Mouse (Mus musculus) neural tube, embryonic 10.5 days (tissue): ENCODE data around the gene Arel1.

Experiments
- DNase-seq: peaks from one replicate; pipeline ENCODE4 v3.0.0-alpha.2; 2017; ENCODE audit warnings: low spot score; ENCODE audit errors: extremely low spot score

The Arel1 gene

GRCm38 (mm10) chr12:84948584-84949285 is 22.0 kb downstream of the Arel1 start:
- DNase-seq: no peak

DNA sequence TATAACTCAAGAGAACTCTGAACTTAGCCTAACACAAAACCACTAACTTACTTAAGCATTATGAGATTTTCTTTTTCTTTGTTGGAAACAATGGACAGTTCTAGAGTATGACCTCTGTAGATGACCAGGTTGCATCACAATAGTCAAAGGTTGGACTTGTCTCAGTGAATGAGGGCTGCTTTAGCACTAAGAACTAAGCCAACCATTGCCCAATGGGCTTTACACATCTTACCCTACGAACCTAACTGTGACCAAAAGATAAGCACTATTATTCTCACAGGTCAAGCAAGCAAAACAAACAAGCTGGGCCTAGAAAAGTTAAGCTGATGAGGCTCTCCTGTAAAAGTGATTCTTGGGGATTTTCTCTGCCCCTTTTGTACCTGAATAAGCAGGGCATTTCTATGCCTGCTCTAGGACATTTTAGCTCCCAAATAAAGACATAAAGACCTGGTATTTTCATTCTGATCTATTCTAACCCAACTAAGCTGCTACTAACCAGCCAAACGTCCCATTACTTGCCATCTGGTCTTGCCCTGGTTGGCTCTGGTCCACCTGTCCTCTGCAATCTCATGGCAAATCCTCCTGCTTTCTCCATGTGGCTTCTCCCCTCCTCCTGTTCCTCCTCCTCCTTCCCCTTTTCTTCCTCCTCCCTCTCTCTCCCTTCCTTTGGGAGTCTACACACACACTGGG is 22.7 kb downstream of the Arel1 start:
- DNase-seq: no peak

DNA sequence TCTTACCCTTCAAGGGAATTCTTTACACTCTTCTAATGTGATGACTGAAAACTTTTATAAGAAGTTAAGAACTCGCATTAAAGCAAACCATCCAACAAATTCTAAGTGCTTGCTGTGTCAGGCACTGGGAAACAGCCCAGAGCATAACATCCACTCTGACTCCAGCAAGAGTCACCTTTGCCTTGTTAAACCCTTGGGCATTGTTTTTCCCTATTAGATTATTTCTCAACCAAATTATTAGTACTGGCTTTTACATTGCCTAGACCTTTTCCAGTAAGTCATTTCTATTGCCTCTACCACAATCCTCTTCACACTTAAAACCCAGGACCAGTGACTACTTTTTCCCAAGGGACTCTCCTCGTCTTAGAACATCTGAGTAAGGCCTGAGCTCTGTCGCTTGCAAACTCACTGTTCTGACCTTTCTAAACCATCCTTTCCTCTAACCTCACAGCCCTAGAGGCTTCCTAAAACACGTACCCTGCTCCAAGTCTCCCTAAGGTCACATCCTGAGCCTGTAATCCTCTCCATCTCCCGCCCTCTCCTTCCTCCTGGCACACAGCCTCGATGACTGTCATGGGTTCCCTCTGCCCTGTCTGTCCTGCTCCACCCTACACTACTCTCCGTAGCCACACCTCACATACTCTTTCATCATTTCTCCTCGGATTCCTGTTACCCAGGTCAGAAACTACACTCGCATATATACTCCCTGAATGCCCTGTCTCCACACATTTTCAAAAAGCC is 25.7 kb downstream of the Arel1 start:
- no peak for DNase-seq

DNA sequence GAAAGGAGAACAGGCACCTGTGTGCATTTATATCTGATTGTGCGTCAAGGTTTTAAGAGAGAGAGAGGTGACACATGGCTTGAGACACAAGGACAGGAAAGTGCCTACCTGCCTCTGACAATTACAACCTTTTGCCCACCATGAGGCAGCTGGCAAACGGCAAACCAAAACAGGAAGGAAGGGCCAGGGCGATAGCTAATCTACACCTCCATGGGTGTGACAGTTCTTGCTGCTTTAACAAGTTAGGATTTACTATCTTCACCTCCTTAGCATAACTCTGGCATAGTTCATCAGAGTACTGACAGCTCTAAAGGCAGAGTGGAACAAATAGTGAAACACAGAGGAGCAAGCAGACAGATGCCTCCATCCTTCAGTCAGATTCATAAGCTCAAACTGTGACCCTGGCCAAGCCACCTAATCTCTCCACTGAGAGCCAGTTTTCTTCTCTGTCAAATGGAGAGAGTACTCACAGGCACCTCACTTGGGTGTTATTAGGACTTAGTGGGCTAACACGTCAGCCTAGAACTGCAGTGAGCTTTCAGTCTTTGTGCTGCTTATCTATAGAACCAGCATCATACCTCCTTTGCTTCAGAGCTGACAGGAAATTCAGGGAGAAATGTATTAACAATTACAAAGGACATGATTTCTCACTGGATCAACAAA is 26.4 kb downstream of the Arel1 start:
- DNase-seq: no peak

DNA sequence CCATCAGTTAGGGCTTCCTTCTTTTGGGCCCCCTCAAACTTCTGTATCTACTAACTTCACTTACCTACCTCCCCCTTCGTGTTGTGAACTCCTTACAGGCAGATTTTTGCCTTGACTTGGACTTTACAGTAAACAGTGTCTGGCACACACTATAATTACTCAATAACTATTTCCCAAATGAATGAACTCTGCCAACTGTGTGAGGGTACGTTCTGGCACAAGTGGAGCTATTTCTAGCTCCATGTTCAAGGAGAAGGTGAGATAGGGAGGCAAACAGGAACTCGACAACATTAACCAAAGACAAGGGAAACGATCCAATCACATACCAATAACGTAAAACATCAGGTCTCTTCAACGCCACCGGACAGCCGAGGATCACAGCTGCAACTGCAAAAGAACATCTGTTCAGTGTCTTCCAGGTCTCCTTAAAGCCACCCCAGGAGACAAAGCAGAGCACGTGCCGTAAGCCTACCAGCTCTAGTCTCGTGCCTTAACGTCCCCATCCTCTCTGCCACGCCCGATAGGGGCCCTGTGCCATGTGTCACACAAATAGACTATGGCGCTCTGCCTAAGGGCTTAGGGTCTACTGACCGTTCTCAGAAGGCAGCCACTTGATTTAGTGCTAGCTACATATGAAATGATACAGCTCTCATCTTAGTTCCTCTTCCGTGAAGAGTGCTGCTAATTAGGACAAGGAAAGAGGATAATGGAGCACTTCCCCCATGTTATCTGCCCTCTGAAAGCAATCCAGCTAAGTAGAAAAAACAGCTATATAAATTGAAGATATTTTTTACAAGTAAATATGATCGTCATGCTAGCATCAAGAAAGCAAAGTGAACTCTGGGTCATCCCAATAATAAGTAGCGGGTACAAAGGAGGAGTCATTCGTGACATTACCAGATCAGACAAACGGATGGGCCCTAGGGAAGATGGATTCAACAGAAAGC is 27.4 kb downstream of the Arel1 start:
- no peak for DNase-seq

GRCm38 (mm10) chr12:84941717-84942116 is 29.0 kb downstream of the Arel1 start:
- DNase-seq: no peak

GRCm38 (mm10) chr12:84940343-84940742 is 30.4 kb downstream of the Arel1 start:
- DNase-seq: no peak

- no peak for DNase-seq
Measured at GRCm38 (mm10) chr12:84939117-84939516, 31.6 kb downstream of the Arel1 start.

DNA sequence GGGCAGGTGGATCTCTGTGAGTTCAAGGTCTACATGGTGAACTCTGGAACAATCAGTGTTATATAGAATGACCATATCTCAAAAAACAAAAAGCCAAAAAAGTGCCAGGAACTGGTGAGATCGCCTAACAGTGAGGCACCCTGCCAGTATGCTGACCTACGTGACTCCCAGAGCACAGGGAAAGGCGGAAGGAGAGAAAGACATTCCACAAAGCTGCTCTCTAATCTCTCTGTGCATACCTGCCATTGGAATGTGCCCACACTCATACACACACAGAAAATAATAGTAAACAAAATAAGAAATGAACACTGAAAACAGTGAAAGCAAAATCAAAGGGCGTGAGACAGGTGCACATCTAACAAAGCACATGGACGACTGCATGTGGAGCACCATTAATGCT is 35.4 kb downstream of the Arel1 start:
- DNase-seq: no peak

GRCm38 (mm10) chr12:84932210-84932609 is 38.5 kb downstream of the Arel1 start:
- DNase-seq: no peak

- no peak for DNase-seq
Measured at GRCm38 (mm10) chr12:84926542-84926941, 44.2 kb downstream of the Arel1 start.

DNA sequence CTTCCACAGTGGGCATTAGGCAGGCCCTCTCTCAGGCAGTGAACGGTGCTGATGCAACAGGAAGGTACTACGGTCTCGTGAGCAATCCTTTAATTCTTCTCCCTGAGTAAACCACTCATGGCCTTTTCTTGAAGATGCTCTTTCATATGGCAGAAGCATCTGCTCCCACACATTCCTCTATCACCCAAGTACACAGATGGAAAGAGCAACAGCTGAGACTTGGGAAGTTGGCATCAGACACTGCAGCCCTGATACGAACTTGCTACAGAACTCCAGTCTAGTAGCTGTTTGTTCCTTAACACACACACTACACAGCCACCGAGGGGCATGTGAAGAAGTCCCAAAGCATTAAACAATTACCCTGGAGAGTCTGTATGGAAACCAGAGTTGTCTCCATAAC is 46.4 kb downstream of the Arel1 start:
- no peak for DNase-seq

DNA sequence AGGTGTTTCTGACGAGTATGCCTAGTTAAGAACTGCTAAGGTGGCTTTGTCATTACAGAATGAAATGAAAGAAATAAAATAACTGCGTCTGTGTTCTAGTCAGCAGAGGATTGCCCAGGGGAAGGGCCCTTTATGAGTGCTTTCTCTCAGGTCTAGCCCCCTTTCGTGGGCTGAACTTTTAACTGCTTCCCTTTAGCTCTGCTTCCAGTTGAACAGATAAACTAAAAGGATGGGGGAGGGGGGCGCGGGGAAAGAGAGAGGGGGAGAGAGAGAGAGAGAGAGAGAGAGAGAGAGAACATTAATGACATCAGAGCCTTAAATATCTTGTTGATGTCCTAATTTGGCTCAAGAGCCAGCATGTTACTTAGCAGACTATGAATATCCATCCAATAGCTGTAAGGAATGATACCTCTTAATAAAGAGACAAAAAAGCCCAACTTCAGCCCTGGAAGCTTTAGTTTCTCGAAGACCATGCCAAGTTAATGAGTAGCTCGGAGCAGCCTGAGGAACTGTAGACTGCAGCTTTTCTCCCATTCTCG is 48.8 kb downstream of the Arel1 start:
- no peak for DNase-seq

- no peak for DNase-seq
Measured at GRCm38 (mm10) chr12:84918809-84919208, 51.9 kb downstream of the Arel1 start.

GRCm38 (mm10) chr12:84917799-84918198 is 52.9 kb downstream of the Arel1 start:
- no peak for DNase-seq

DNA sequence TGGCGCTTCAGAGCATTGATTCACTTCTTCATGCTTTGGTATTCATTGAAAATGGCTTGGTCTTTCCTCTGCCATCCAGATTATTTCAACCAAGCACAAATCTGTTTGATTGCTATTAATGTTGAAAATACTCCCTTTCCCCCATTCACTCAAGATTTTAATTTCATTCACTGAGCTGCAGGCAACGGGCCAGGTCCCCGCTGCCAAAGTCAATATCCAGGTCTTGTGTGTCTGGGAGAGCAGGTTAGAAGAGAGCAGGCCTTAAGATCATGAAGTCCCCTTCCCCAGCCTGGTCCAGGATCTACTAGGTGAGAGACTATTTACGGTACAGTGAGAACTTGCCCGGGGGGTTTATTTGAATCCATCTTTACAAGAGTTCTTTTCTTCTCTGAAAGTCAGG is 55.7 kb downstream of the Arel1 start:
- no peak for DNase-seq

DNA sequence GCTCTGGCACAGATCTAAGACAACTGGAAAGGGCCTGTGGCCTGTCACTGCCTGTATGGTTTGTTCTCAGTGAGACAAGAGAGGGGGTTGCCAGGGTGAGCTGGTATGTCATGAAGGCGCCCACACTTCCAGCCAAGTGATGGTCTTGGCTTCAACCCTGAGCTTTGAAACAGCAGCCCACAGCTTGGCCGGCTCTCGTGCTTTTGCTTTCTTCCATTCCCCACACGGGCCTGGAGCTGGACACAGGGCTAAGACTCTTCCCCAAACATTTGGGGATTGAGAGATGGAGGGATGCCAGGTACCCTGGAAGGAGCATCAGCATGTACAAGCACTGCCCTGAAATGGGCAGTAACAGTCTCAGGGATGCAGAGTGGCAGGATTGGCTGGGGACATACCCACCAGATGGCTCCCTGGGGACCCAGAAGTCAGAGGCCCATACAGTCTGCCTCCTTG is 58.0 kb downstream of the Arel1 start:
- DNase-seq: no peak

GRCm38 (mm10) chr12:84911640-84912039 is 59.1 kb downstream of the Arel1 start:
- DNase-seq: no peak

DNA sequence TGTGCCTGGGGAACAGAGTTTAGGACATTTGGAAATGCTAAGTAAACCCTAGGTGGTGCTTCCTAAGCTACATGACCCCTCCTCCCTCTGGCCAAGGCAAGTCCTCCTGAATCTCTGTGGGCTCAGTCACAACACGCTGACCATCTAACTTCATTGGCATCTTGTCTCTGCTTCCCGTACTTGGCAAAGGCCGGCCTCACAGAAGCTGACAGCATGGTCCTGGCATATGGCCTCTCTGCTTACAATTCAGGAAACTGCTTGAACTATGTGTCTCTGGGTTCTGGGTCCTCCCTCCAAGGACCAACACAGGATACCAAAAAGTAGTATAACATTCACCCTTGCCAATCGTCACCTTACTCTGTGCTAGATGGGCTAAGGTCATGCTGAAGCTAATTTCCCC is 60.6 kb downstream of the Arel1 start:
- no peak for DNase-seq
